Mouse (Mus musculus): ENCODE data around the gene Trim59. TPM values are rescaled to one million over a fixed set of nuclear protein-coding genes. Genes with fewer than 3 reads are reported as not detected.

Gene Trim59
- polyA plus RNA-seq (2011; ENCODE audit: insufficient read depth, insufficient read length, low read depth, missing spikeins): 122 and 133 TPM in 2 replicates

DNA sequence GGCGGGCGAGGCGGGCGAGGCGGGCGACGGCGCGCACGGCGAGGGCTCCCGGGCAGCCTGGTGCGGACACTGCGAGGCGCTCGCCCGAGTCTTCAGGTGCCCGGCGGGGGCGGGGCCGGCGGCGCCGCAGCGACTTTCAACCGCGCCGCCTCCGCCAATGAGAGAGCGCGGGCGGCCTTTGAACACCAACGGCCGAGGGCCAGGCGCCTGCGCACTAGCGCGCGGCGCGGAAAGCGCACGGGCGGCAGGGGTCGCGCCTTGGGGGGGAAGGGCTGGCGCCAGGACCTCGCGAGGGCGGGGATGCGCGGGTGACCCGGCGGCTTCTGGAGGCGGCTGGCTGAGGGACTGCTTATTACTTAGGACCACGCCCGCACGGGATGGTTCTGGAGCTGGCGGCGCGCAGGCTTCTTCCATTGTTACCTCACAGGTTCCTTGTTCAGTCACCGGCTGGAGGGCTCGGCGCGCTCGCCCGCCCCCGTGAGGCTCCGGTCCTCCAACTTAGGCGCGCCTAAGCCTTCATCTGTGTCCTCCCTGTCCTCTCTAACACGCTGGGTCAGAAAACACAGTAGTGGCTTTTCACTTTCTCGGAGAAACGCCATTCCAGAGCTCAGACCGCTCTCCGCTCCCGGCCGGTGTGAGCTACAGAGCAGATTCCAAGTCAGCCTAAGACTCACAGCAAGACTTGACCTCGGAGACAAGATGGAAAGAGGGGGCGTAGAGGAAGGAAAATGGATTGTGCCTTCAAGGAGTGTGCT is at the start of gene Trim59:
Gene Trim59 (minus strand): TSS at position 111 of the 755 bp plus-strand sequence.
- H3K9ac ChIP-seq (ENCODE audit: low read depth, poor library complexity, severe bottlenecking): peak within 1 kb of the TSS; percentile 97
- peak; percentile 9 for TF ChIP-seq POLR2A (IDR thresholded peaks at IDR 0.05; ENCODE audit: insufficient read depth, low read length)
- no peak for TF ChIP-seq CTCF (IDR thresholded peaks at IDR 0.05; ENCODE audit: low read depth, low read length)
- H3K36me3 ChIP-seq (ENCODE audit: control insufficient read depth, insufficient read depth, low read length, poor library complexity, severe bottlenecking): peaks cover 29% of the 10 kb centered on the region
- no peaks in the 10 kb centered on the region for H3K4me1 ChIP-seq (ENCODE audit: control insufficient read depth, insufficient read depth, low read length)
- no peaks in the 10 kb centered on the region for H3K27me3 ChIP-seq (ENCODE audit: control insufficient read depth, insufficient read depth, low read length, poor library complexity, severe bottlenecking)
- peak within 1 kb of the TSS; percentile 98 for H3K4me3 ChIP-seq (ENCODE audit: low read depth, low read length)
- H3K9me3 ChIP-seq (replicated peaks; ENCODE audit: control insufficient read depth, insufficient read depth, low read length, poor library complexity, severe bottlenecking): no peaks in the 10 kb centered on the region; the same call in 1 of the 2 replicates
- peak within 1 kb of the TSS; percentile 85 for H3K27ac ChIP-seq (ENCODE audit: insufficient read depth, low read length)

DNA sequence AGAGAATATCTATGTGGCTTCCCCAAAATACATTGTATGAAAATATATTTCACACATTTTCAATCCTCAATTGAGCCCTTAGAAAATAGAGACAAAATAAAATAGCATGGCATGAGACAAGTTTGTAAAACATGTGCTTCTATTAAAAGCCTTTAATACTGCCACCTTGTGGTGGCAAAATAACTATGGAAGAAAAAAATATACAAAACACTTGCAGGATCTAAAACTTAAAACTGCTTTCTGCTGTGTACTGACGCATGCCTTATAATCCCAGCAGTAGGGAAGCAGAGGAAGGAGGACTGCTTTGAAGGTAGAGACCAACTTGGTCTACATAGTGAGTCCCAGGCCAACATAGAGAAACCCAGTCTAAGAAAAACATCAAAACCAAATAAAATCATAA is 19.4 kb upstream of the Trim59 start:
- TF ChIP-seq EP300 (IDR thresholded peaks at IDR 0.05; ENCODE audit: insufficient read depth, low read depth, low read length): no peak
- no peak for TF ChIP-seq CTCF (IDR thresholded peaks at IDR 0.05; ENCODE audit: low read depth, low read length)
- TF ChIP-seq POLR2A (IDR thresholded peaks at IDR 0.05; ENCODE audit: insufficient read depth, low read length): no peak

DNA sequence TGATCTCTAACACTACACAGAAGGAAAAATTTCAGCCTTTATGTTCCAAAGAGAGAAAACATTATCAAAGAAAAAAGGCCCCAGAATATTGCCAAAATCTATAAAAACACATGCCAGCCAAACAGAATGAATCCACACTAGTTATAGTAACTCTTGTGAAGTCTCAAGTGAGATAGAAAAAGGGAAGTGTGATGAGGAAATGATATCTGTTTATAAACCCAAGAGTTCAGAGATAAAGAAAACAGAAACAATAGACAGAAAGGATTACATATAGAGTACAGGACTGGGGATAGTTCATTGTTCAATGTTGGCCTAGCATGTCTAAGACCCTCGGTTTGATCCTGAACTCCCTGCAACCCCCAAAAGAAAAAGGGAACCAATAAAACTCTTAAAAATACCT is 18.2 kb upstream of the Trim59 start:
- Histone ChIP-seq H3K9me3 (replicated peaks; ENCODE audit: control insufficient read depth, insufficient read depth, low read length, poor library complexity, severe bottlenecking) (no peaks in the 10 kb centered on the region), H3K27ac (ENCODE audit: insufficient read depth, low read length) (no peak overlapping the region), H3K4me1 (ENCODE audit: control insufficient read depth, insufficient read depth, low read length) (no peaks in the 10 kb centered on the region), H3K36me3 (ENCODE audit: control insufficient read depth, insufficient read depth, low read length, poor library complexity, severe bottlenecking) (no peaks in the 10 kb centered on the region), H3K27me3 (ENCODE audit: control insufficient read depth, insufficient read depth, low read length, poor library complexity, severe bottlenecking) (no peaks in the 10 kb centered on the region; the same call in 1 of the 2 replicates), H3K9ac (ENCODE audit: low read depth, poor library complexity, severe bottlenecking) (no peak overlapping the region), H3K4me3 (ENCODE audit: low read depth, low read length) (no peak overlapping the region)
- no peak for TF ChIP-seq CTCF (IDR thresholded peaks at IDR 0.05; ENCODE audit: low read depth, low read length)
- TF ChIP-seq POLR2A (IDR thresholded peaks at IDR 0.05; ENCODE audit: insufficient read depth, low read length): no peak
- no peak for TF ChIP-seq EP300 (IDR thresholded peaks at IDR 0.05; ENCODE audit: insufficient read depth, low read depth, low read length)

More for the DNA sequence above, 19.4 kb upstream of the Trim59 start:
- Histone ChIP-seq H3K27ac (ENCODE audit: insufficient read depth, low read length) (no peak overlapping the region), H3K9ac (ENCODE audit: low read depth, poor library complexity, severe bottlenecking) (no peak overlapping the region), H3K9me3 (replicated peaks; ENCODE audit: control insufficient read depth, insufficient read depth, low read length, poor library complexity, severe bottlenecking) (no peaks in the 10 kb centered on the region), H3K36me3 (ENCODE audit: control insufficient read depth, insufficient read depth, low read length, poor library complexity, severe bottlenecking) (no peaks in the 10 kb centered on the region), H3K27me3 (ENCODE audit: control insufficient read depth, insufficient read depth, low read length, poor library complexity, severe bottlenecking) (no peaks in the 10 kb centered on the region; the same call in 1 of the 2 replicates), H3K4me3 (ENCODE audit: low read depth, low read length) (no peak overlapping the region), H3K4me1 (ENCODE audit: control insufficient read depth, insufficient read depth, low read length) (no peaks in the 10 kb centered on the region)

DNA sequence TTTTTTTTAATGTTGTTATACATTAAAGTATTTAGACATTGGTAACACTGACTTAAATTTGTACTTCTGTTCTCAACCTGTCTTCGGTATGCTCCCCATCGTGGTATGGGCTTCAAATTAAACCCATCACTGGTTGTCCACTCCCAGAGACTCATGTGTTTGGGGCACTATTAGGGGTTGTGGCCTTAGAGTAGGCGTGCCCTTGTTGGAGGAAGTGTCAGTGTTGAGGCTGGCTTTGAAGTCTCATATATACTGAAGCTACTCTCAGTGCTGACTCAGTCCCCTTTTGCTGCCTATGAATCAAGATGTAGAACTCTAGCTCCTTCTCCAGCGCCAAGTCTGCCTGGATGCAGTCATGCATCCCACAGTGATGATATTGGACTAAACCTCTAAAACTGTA is 16.1 kb upstream of the Trim59 start:
- Histone ChIP-seq H3K4me3 (ENCODE audit: low read depth, low read length) (no peak overlapping the region), H3K4me1 (ENCODE audit: control insufficient read depth, insufficient read depth, low read length) (no peaks in the 10 kb centered on the region), H3K9ac (ENCODE audit: low read depth, poor library complexity, severe bottlenecking) (no peak overlapping the region), H3K27me3 (ENCODE audit: control insufficient read depth, insufficient read depth, low read length, poor library complexity, severe bottlenecking) (no peaks in the 10 kb centered on the region; the same call in 1 of the 2 replicates), H3K36me3 (ENCODE audit: control insufficient read depth, insufficient read depth, low read length, poor library complexity, severe bottlenecking) (no peaks in the 10 kb centered on the region), H3K9me3 (replicated peaks; ENCODE audit: control insufficient read depth, insufficient read depth, low read length, poor library complexity, severe bottlenecking) (no peaks in the 10 kb centered on the region), H3K27ac (ENCODE audit: insufficient read depth, low read length) (no peak overlapping the region)
- TF ChIP-seq POLR2A (IDR thresholded peaks at IDR 0.05; ENCODE audit: insufficient read depth, low read length) (no peak), EP300 (IDR thresholded peaks at IDR 0.05; ENCODE audit: insufficient read depth, low read depth, low read length) (no peak), CTCF (IDR thresholded peaks at IDR 0.05; ENCODE audit: low read depth, low read length) (no peak)

DNA sequence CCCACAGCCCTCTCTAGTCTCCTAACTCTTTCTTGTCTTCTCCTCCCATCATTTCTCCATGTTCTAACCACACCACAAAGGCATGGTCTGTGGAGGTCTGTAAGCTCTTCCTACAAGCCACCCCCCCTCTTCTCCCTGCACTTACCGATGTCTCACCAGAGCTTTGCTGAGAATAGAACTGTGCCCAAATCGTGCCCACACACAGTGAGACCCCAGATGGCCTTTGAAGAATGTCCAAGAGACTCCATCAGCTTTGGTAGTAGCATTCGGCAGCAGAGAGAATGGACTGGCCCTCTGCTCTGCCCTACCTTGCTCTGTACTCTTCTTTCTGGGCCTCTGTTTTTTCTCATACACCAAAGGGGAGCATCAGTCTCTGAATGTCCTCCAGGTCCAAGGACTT is 11.3 kb upstream of the Trim59 start:
- no peaks in the 10 kb centered on the region for H3K36me3 ChIP-seq (ENCODE audit: control insufficient read depth, insufficient read depth, low read length, poor library complexity, severe bottlenecking)
- TF ChIP-seq EP300 (IDR thresholded peaks at IDR 0.05; ENCODE audit: insufficient read depth, low read depth, low read length): no peak
- TF ChIP-seq CTCF (IDR thresholded peaks at IDR 0.05; ENCODE audit: low read depth, low read length): no peak
- TF ChIP-seq POLR2A (IDR thresholded peaks at IDR 0.05; ENCODE audit: insufficient read depth, low read length): no peak

DNA sequence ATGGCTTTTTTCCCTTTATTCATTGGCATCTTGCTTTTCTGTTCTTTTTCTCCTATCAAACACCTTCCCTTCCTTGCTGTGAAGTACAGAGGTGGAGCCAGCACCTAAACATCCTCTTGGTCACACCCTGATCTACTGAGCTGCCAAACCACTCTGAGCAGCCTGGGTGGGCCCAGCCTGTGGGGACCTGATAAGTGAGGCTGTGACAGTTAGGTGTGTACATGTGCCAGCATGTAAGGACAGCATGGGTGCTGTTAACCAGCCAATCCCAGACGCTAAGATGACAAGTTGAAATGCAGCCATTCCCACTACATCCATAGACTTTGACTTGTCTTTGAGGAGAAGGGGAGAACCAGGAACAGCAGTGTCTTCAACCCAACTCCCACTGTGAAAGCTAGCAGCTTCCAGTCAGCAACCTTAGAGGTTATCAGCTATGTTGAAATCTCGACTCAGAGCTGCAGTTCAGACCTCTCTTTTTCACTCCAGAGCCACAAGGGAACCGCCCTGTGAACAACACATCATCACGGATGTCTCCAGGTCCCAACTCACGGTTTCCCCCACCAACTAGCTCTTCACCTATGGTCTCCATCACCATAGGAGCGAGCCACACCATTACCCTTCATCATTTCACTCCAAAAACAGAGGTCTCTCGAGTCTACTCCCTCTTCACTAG is 10.3 kb upstream of the Trim59 start:
- H3K27me3 ChIP-seq (ENCODE audit: control insufficient read depth, insufficient read depth, low read length, poor library complexity, severe bottlenecking): no peaks in the 10 kb centered on the region; the same call in 1 of the 2 replicates
- TF ChIP-seq EP300 (IDR thresholded peaks at IDR 0.05; ENCODE audit: insufficient read depth, low read depth, low read length): no peak
- no peak for TF ChIP-seq CTCF (IDR thresholded peaks at IDR 0.05; ENCODE audit: low read depth, low read length)
- no peak for TF ChIP-seq POLR2A (IDR thresholded peaks at IDR 0.05; ENCODE audit: insufficient read depth, low read length)
- H3K4me3 ChIP-seq (ENCODE audit: low read depth, low read length): no peak overlapping the region
- no peak overlapping the region for H3K27ac ChIP-seq (ENCODE audit: insufficient read depth, low read length)
- no peaks in the 10 kb centered on the region for H3K9me3 ChIP-seq (replicated peaks; ENCODE audit: control insufficient read depth, insufficient read depth, low read length, poor library complexity, severe bottlenecking)
- H3K9ac ChIP-seq (ENCODE audit: low read depth, poor library complexity, severe bottlenecking): no peak overlapping the region
- H3K36me3 ChIP-seq (ENCODE audit: control insufficient read depth, insufficient read depth, low read length, poor library complexity, severe bottlenecking): no peaks in the 10 kb centered on the region
- H3K4me1 ChIP-seq (ENCODE audit: control insufficient read depth, insufficient read depth, low read length): no peaks in the 10 kb centered on the region

More for the DNA sequence above, 11.3 kb upstream of the Trim59 start:
- no peaks in the 10 kb centered on the region for H3K4me1 ChIP-seq (ENCODE audit: control insufficient read depth, insufficient read depth, low read length)
- H3K9me3 ChIP-seq (replicated peaks; ENCODE audit: control insufficient read depth, insufficient read depth, low read length, poor library complexity, severe bottlenecking): no peaks in the 10 kb centered on the region
- no peaks in the 10 kb centered on the region; the same call in 1 of the 2 replicates for H3K27me3 ChIP-seq (ENCODE audit: control insufficient read depth, insufficient read depth, low read length, poor library complexity, severe bottlenecking)
- H3K4me3 ChIP-seq (ENCODE audit: low read depth, low read length): no peak overlapping the region
- no peak overlapping the region for H3K9ac ChIP-seq (ENCODE audit: low read depth, poor library complexity, severe bottlenecking)
- H3K27ac ChIP-seq (ENCODE audit: insufficient read depth, low read length): no peak overlapping the region
